Mouse (Mus musculus): ENCODE measurements around the gene Tulp4. TPM values are rescaled to one million over a fixed set of nuclear protein-coding genes. Genes with fewer than 3 reads are reported as not detected.

Gene Tulp4
- polyA plus RNA-seq, 1 experiment: 67.0 TPM

- H3K4me3 ChIP-seq (replicated peaks; ENCODE audit: extremely low read depth, low read depth, low read length): no peak overlapping the region
- no peak for TF ChIP-seq POLR2A (IDR thresholded peaks at IDR 0.05; ENCODE audit: borderline replicate concordance, extremely low read depth, low read depth, low read length)
- TF ChIP-seq CTCF (IDR thresholded peaks at IDR 0.05; ENCODE audit: insufficient read depth, low read length): no peak
- DNase-seq: no peak
- H3K4me1 ChIP-seq (ENCODE audit: control insufficient read depth, insufficient read depth, low read length): peaks cover 10% of the 10 kb centered on the region
- 32% methylated on average over 1 of the region's 1 CpGs for WGBS
These were observed 68.3 kb downstream of the Tulp4 start for GRCm38 (mm10) chr17:6174574-6174973.

GRCm38 (mm10) chr17:6178564-6179267, 72.5 kb downstream of the Tulp4 start:
- H3K4me1 ChIP-seq (ENCODE audit: control insufficient read depth, insufficient read depth, low read length): peaks cover 2% of the 10 kb centered on the region; the same call in 1 of the 2 replicates
- no peak for DNase-seq
- no peak overlapping the region for H3K4me3 ChIP-seq (replicated peaks; ENCODE audit: extremely low read depth, low read depth, low read length)
- TF ChIP-seq POLR2A (IDR thresholded peaks at IDR 0.05; ENCODE audit: borderline replicate concordance, extremely low read depth, low read depth, low read length): no peak
- no peak for TF ChIP-seq CTCF (IDR thresholded peaks at IDR 0.05; ENCODE audit: insufficient read depth, low read length)
- WGBS: 90% methylated on average over 6 of the region's 6 CpGs

- no peak overlapping the region for H3K4me3 ChIP-seq (replicated peaks; ENCODE audit: extremely low read depth, low read depth, low read length)
- no peak for TF ChIP-seq POLR2A (IDR thresholded peaks at IDR 0.05; ENCODE audit: borderline replicate concordance, extremely low read depth, low read depth, low read length)
- DNase-seq: no peak
- 76% methylated on average over 4 of the region's 4 CpGs for WGBS
- H3K4me1 ChIP-seq (ENCODE audit: control insufficient read depth, insufficient read depth, low read length): no peaks in the 10 kb centered on the region
These were observed 73.2 kb downstream of the Tulp4 start for GRCm38 (mm10) chr17:6179389-6179788.

- 56% methylated on average over 3 of the region's 3 CpGs for WGBS
- no peak for DNase-seq
These were observed 74.2 kb downstream of the Tulp4 start for GRCm38 (mm10) chr17:6180421-6180820.

GRCm38 (mm10) chr17:6182715-6183114, 76.5 kb downstream of the Tulp4 start:
- no peak for TF ChIP-seq CTCF (IDR thresholded peaks at IDR 0.05; ENCODE audit: insufficient read depth, low read length)
- TF ChIP-seq POLR2A (IDR thresholded peaks at IDR 0.05; ENCODE audit: borderline replicate concordance, extremely low read depth, low read depth, low read length): no peak
- Histone ChIP-seq H3K4me3 (replicated peaks; ENCODE audit: extremely low read depth, low read depth, low read length) (no peak overlapping the region), H3K4me1 (ENCODE audit: control insufficient read depth, insufficient read depth, low read length) (peaks cover 10% of the 10 kb centered on the region)
- 81% methylated on average over 4 of the region's 4 CpGs for WGBS
- DNase-seq: no peak

More at GRCm38 (mm10) chr17:6180421-6180820, 74.2 kb downstream of the Tulp4 start:
- no peak overlapping the region for H3K4me3 ChIP-seq (replicated peaks; ENCODE audit: extremely low read depth, low read depth, low read length)
- TF ChIP-seq POLR2A (IDR thresholded peaks at IDR 0.05; ENCODE audit: borderline replicate concordance, extremely low read depth, low read depth, low read length) (no peak), CTCF (IDR thresholded peaks at IDR 0.05; ENCODE audit: insufficient read depth, low read length) (no peak)
- no peaks in the 10 kb centered on the region for H3K4me1 ChIP-seq (ENCODE audit: control insufficient read depth, insufficient read depth, low read length)

GRCm38 (mm10) chr17:6186651-6187050, 80.4 kb downstream of the Tulp4 start:
- Histone ChIP-seq H3K4me1 (ENCODE audit: control insufficient read depth, insufficient read depth, low read length) (peaks cover 10% of the 10 kb centered on the region), H3K4me3 (replicated peaks; ENCODE audit: extremely low read depth, low read depth, low read length) (no peak overlapping the region)
- no peak for DNase-seq
- TF ChIP-seq CTCF (IDR thresholded peaks at IDR 0.05; ENCODE audit: insufficient read depth, low read length) (no peak), POLR2A (IDR thresholded peaks at IDR 0.05; ENCODE audit: borderline replicate concordance, extremely low read depth, low read depth, low read length) (no peak)
- 70% methylated on average over 4 of the region's 4 CpGs for WGBS

GRCm38 (mm10) chr17:6187183-6187582, 80.9 kb downstream of the Tulp4 start:
- DNase-seq: no peak
- Histone ChIP-seq H3K4me1 (ENCODE audit: control insufficient read depth, insufficient read depth, low read length) (peaks cover 10% of the 10 kb centered on the region), H3K4me3 (replicated peaks; ENCODE audit: extremely low read depth, low read depth, low read length) (no peak overlapping the region)
- 94% methylated on average over 8 of the region's 8 CpGs for WGBS
- TF ChIP-seq POLR2A (IDR thresholded peaks at IDR 0.05; ENCODE audit: borderline replicate concordance, extremely low read depth, low read depth, low read length) (no peak), CTCF (IDR thresholded peaks at IDR 0.05; ENCODE audit: insufficient read depth, low read length) (no peak)

- TF ChIP-seq CTCF (IDR thresholded peaks at IDR 0.05; ENCODE audit: insufficient read depth, low read length) (no peak), POLR2A (IDR thresholded peaks at IDR 0.05; ENCODE audit: borderline replicate concordance, extremely low read depth, low read depth, low read length) (no peak)
- H3K4me3 ChIP-seq (replicated peaks; ENCODE audit: extremely low read depth, low read depth, low read length): no peak overlapping the region
- peaks cover 10% of the 10 kb centered on the region for H3K4me1 ChIP-seq (ENCODE audit: control insufficient read depth, insufficient read depth, low read length)
- DNase-seq: no peak
- 66% methylated on average over 5 of the region's 5 CpGs for WGBS
These were observed 83.0 kb downstream of the Tulp4 start for GRCm38 (mm10) chr17:6189207-6189606.

GRCm38 (mm10) chr17:6192275-6192674, 86.0 kb downstream of the Tulp4 start:
- WGBS: 79% methylated on average over 6 of the region's 6 CpGs
- TF ChIP-seq CTCF (IDR thresholded peaks at IDR 0.05; ENCODE audit: insufficient read depth, low read length): no peak
- no peak for TF ChIP-seq POLR2A (IDR thresholded peaks at IDR 0.05; ENCODE audit: borderline replicate concordance, extremely low read depth, low read depth, low read length)

GRCm38 (mm10) chr17:6195390-6195789, 89.2 kb downstream of the Tulp4 start:
- 76% methylated on average over 1 of the region's 1 CpGs for WGBS
- Histone ChIP-seq H3K4me3 (replicated peaks; ENCODE audit: extremely low read depth, low read depth, low read length) (no peak overlapping the region), H3K4me1 (ENCODE audit: control insufficient read depth, insufficient read depth, low read length) (no peaks in the 10 kb centered on the region)
- DNase-seq: no peak
- TF ChIP-seq CTCF (IDR thresholded peaks at IDR 0.05; ENCODE audit: insufficient read depth, low read length): no peak
- TF ChIP-seq POLR2A (IDR thresholded peaks at IDR 0.05; ENCODE audit: borderline replicate concordance, extremely low read depth, low read depth, low read length): no peak

More at GRCm38 (mm10) chr17:6192275-6192674, 86.0 kb downstream of the Tulp4 start:
- no peak for DNase-seq
- H3K4me1 ChIP-seq (ENCODE audit: control insufficient read depth, insufficient read depth, low read length): no peaks in the 10 kb centered on the region; the same call in 1 of the 2 replicates
- no peak overlapping the region for H3K4me3 ChIP-seq (replicated peaks; ENCODE audit: extremely low read depth, low read depth, low read length)

Measured in lung, adult 2 months (tissue).